Mouse (Mus musculus) limb, embryonic 13.5 days (tissue): Measurements from ENCODE around the gene Rimbp2. TPM values are rescaled to one million over a fixed set of nuclear protein-coding genes. Genes with fewer than 3 reads are reported as not detected.

Experiments
- ATAC-seq: fragments of 200-750 bp; cut with Nextera tagmentation; 2 replicates; pipeline ENCODE4 v1.8.0; 2017; ENCODE audit warnings: low read depth, moderate number of reproducible peaks, moderate TSS enrichment; ENCODE audit not compliant: low FRiP score
- H3K27ac ChIP-seq: fragments of 300-500 bp; sonication (generic); 2 replicates; pipeline ENCODE4 v1.5.1; 2015; ENCODE audit warnings: inconsistent platforms, mild to moderate bottlenecking, moderate library complexity
- H3K27me3 ChIP-seq: fragments of 300-500 bp; sonication (generic); 2 replicates; pipeline ENCODE4 v1.6.1; 2015; ENCODE audit warnings: mild to moderate bottlenecking, inconsistent platforms
- H3K36me3 ChIP-seq: fragments of 300-500 bp; sonication (generic); 2 replicates; pipeline ENCODE4 v1.6.1; 2015; ENCODE audit warnings: inconsistent platforms, mild to moderate bottlenecking, moderate library complexity
- H3K4me1 ChIP-seq: fragments of 300-500 bp; sonication (generic); 2 replicates; pipeline ENCODE4 v1.6.1; 2015; ENCODE audit warnings: inconsistent platforms
- H3K4me2 ChIP-seq: fragments of 300-500 bp; sonication (generic); replicated peaks from 2 replicates; pipeline ENCODE4 v1.6.1; 2015; ENCODE audit warnings: inconsistent platforms, mild to moderate bottlenecking, moderate library complexity
- H3K4me3 ChIP-seq: fragments of 300-500 bp; sonication (generic); 2 replicates; pipeline ENCODE4 v1.5.1; 2015; ENCODE audit warnings: moderate library complexity, mild to moderate bottlenecking, inconsistent platforms
- H3K9ac ChIP-seq: fragments of 300-500 bp; sonication (generic); 2 replicates; pipeline ENCODE4 v1.6.1; 2015; ENCODE audit warnings: mild to moderate bottlenecking, inconsistent platforms
- H3K9me3 ChIP-seq: fragments of 300-500 bp; sonication (generic); 2 replicates; pipeline ENCODE4 v1.6.1; 2016; ENCODE audit warnings: inconsistent platforms
- WGBS: fragments of 180-500 bp; shearing (Covaris S2); methylation state at CpG from one replicate; pipeline ENCODE4 v1.1.7; 2015; 5-methylcytosine and 5-hydroxymethylcytosine counted together
- polyA plus RNA-seq: library from polyadenylated mRNA; unstranded; fragments of >200 nt; fragmentation: Nextera tagmentation; extraction: Ambion mirVana; gene quantifications from 2 replicates; pipeline ENCODE4 v1.2.1, GENCODE M21; 2015

Gene Rimbp2
- polyA plus RNA-seq, 1 experiment from 2014 or later: 0.04 TPM

DNA sequence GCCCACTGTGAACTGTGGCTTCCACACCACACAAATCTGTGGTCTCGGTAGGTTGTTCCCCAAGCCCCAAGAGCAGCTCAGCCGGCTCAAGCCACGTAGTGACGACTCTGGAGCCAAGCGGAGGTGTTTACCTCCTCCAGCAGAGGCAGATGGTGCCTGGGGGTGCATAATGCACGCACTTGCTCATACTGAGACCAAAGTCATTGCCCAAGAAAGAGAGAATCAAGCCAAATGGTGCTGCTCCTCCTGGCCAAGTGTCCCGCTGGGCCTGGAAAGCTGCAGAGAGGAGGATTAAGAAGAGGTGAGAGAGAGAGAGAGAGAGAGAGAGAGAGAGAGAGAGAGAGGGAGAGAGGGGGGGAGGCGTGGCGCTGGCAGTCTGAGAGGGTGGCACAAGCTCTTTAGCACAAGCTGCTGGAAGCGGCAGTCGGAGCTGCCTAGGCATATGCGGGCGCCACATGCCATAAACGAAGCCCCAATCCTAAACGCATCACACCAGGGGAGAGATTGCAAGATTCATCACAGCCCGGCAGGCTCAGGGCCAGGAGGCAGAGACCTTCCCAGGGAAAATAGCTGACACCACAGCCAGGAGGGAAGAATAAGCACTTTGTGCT lies 75.8 kb downstream of the Rimbp2 start:
- Histone ChIP-seq H3K36me3 (no peaks in the 10 kb centered on the region), H3K27ac (no peak overlapping the region), H3K4me2 (no peak overlapping the region), H3K4me3 (no peak overlapping the region), H3K9me3 (no peaks in the 10 kb centered on the region), H3K4me1 (peaks cover 4% of the 10 kb centered on the region; the same call in 1 of the 2 replicates), H3K27me3 (peaks cover 17% of the 10 kb centered on the region), H3K9ac (no peak overlapping the region)
- ATAC-seq: no peak
- 11% methylated on average over 16 of the region's 16 CpGs for WGBS

DNA sequence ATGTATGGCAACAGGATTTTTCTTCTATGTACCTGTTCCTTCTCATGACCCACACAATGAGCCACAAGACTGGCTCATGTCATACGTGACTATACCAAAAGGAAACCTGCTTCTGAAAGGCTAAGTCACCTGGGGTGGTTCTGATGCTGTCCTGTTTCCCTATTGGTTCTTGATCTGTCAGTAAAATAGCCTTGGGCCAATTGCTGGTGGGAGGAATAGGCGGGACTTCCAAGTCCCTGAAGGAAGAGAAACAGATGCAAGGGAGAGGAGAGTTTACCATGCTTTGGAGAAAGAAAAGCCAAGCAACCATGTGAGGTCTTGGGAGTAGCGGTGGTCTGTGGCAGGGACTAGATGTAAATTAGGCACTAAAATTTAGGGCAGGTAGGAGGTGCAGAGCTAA lies 81.6 kb downstream of the Rimbp2 start:
- 62% methylated on average over 3 of the region's 3 CpGs for WGBS
- Histone ChIP-seq H3K4me3 (no peak overlapping the region), H3K27ac (no peak overlapping the region), H3K4me1 (no peaks in the 10 kb centered on the region), H3K27me3 (peaks cover under 1% of the 10 kb centered on the region), H3K9me3 (no peaks in the 10 kb centered on the region), H3K9ac (no peak overlapping the region), H3K36me3 (no peaks in the 10 kb centered on the region), H3K4me2 (no peak overlapping the region)
- no peak for ATAC-seq

DNA sequence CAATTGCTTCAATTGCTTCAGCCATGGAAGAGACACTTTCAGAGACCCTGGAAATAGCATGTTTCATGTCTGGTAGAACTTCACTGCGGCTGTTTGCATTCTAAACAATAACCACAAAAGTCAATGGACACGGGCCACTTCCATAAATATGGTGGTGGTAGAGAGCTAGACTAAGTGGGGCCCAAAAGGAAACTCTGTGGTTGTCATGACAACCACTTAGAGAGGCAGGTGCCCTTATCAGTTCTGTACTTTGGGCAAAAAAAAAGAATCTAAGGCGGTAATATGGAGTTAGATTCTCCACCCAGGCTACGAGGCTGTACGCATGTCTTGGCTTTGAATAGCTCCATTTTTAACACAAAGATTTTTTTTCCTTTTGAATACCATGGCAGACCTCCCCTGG lies 86.5 kb downstream of the Rimbp2 start:
- Histone ChIP-seq H3K4me1 (no peaks in the 10 kb centered on the region), H3K4me2 (no peak overlapping the region), H3K9ac (no peak overlapping the region), H3K4me3 (no peak overlapping the region), H3K36me3 (no peaks in the 10 kb centered on the region), H3K9me3 (no peaks in the 10 kb centered on the region), H3K27ac (no peak overlapping the region), H3K27me3 (no peaks in the 10 kb centered on the region)
- ATAC-seq: no peak
- WGBS: 90% methylated on average over 5 of the region's 5 CpGs

DNA sequence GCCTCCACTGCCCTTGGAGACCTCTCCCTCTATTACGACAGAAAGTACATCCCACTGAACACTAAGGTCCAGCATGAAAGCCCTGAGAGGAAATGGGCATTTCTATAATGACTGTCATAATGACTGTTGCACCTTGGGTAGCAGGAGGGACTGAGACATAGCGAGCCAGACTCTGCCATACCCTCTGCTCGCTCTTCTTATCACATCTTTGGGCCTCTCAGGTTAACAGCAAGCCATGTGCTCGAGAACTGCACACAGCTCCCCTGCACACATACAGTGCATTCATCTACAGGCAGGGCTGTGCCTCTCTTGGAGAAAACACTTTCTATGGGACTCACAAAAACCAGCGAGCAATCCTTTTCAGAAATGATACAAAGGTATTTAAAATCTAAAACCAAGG lies 87.0 kb downstream of the Rimbp2 start:
- no peaks in the 10 kb centered on the region for H3K27me3 ChIP-seq
- no peak overlapping the region for H3K27ac ChIP-seq
- no peak overlapping the region for H3K4me3 ChIP-seq
- H3K9me3 ChIP-seq: no peaks in the 10 kb centered on the region
- H3K9ac ChIP-seq: no peak overlapping the region
- no peak overlapping the region for H3K4me2 ChIP-seq
- H3K4me1 ChIP-seq: no peaks in the 10 kb centered on the region
- no peak for ATAC-seq
- H3K36me3 ChIP-seq: no peaks in the 10 kb centered on the region
- WGBS: 77% methylated on average over 5 of the region's 5 CpGs

DNA sequence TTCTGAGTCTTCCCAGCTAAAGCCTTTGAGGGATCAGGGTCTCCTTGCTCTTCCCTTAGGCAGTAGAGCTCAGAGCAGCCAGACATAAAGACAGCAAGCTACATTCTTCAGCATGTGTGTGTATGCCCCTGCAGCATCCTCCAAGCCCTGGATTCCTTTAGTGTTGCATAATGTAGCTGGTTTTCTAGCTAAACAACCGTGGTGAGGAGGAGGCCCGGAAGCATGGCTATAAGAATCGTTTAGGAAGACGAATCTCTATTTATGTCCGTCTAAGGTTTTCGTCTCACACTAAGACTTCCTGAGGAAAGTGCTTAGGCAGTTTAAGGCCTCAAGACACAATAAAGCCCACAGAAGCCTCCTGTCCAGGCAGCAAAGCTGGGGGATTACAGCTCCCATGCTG lies 89.8 kb downstream of the Rimbp2 start:
- H3K9ac ChIP-seq: no peak overlapping the region
- H3K4me2 ChIP-seq: no peak overlapping the region
- no peaks in the 10 kb centered on the region for H3K27me3 ChIP-seq
- H3K9me3 ChIP-seq: no peaks in the 10 kb centered on the region
- H3K36me3 ChIP-seq: no peaks in the 10 kb centered on the region
- H3K4me1 ChIP-seq: no peaks in the 10 kb centered on the region
- WGBS: 57% methylated on average over 6 of the region's 6 CpGs
- H3K4me3 ChIP-seq: no peak overlapping the region
- no peak overlapping the region for H3K27ac ChIP-seq
- ATAC-seq: no peak

DNA sequence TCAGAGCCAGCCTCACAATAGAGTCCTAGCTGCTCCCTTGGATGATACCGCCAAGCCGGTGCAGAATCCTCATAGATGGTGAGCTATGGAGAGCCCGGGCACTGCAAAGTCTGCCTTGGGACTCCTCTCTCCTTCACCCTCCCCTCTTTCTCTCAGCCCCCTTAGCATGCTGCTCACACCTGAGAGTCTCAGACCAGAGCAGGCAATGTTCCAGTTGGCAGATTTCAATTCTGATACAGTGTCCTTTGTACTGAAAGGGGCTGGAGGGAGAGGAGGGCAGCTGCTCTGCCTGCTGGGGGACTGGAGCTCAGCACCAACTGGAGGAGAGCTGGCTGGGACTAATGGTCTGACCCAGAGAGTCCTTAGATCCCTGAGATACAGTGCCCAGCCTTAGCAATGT lies 92.4 kb downstream of the Rimbp2 start:
- H3K27ac ChIP-seq: no peak overlapping the region
- H3K4me2 ChIP-seq: no peak overlapping the region
- no peak overlapping the region for H3K4me3 ChIP-seq
- ATAC-seq: no peak
- H3K4me1 ChIP-seq: no peaks in the 10 kb centered on the region
- H3K9ac ChIP-seq: no peak overlapping the region
- H3K9me3 ChIP-seq: no peaks in the 10 kb centered on the region
- 91% methylated on average over 3 of the region's 3 CpGs for WGBS
- H3K36me3 ChIP-seq: no peaks in the 10 kb centered on the region
- no peaks in the 10 kb centered on the region for H3K27me3 ChIP-seq

DNA sequence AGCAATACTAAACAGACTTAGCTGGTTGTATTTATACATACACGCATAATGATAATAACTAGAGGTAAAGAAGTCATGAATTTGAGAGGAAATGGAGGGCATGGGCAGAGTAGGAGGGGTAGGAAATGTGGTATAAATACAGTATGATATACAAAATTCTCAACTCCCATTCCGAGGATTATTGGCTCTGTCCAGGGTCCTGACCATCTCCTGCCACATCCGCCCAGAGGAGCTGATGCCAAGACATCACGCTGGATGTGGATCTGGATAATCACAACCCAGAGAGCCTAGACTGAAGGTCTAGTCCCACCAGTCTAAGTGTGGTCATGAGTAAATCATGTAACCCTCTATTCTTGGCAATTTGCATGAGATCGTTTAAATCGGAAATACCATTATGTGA lies 100.5 kb downstream of the Rimbp2 start:
- Histone ChIP-seq H3K4me2 (no peak overlapping the region), H3K9ac (no peak overlapping the region), H3K36me3 (no peaks in the 10 kb centered on the region), H3K4me3 (no peak overlapping the region), H3K27ac (no peak overlapping the region), H3K4me1 (no peaks in the 10 kb centered on the region), H3K9me3 (no peaks in the 10 kb centered on the region), H3K27me3 (no peaks in the 10 kb centered on the region)
- WGBS: 56% methylated on average over 6 of the region's 6 CpGs
- no peak for ATAC-seq

DNA sequence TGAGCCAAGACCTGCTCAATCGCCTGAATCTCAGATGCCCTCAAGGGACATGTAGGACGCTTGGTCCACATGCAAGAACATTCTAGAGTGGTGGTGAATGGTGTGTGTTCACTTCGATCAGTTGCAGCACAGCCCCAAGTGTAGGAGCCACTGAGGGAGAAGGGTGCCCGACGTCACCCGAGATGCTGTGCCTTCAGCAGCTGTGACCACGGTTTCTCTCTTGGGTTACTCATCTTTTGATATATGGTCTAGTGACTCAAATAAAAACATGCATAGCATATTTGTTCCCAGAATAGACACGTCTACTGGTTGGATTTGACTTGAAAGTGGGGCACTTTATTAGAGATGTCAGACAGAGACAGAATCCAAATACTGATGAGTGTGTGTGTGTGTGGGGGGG lies 105.5 kb downstream of the Rimbp2 start:
- no peak overlapping the region for H3K4me2 ChIP-seq
- H3K4me1 ChIP-seq: no peaks in the 10 kb centered on the region
- no peak overlapping the region for H3K4me3 ChIP-seq
- H3K27ac ChIP-seq: no peak overlapping the region
- H3K27me3 ChIP-seq: no peaks in the 10 kb centered on the region
- H3K36me3 ChIP-seq: no peaks in the 10 kb centered on the region
- ATAC-seq: no peak
- 76% methylated on average over 8 of the region's 8 CpGs for WGBS
- H3K9me3 ChIP-seq: 0 out of 2 replicates have a peak, but pooled peaks cover 3% of the 10 kb centered on the region
- no peak overlapping the region for H3K9ac ChIP-seq

DNA sequence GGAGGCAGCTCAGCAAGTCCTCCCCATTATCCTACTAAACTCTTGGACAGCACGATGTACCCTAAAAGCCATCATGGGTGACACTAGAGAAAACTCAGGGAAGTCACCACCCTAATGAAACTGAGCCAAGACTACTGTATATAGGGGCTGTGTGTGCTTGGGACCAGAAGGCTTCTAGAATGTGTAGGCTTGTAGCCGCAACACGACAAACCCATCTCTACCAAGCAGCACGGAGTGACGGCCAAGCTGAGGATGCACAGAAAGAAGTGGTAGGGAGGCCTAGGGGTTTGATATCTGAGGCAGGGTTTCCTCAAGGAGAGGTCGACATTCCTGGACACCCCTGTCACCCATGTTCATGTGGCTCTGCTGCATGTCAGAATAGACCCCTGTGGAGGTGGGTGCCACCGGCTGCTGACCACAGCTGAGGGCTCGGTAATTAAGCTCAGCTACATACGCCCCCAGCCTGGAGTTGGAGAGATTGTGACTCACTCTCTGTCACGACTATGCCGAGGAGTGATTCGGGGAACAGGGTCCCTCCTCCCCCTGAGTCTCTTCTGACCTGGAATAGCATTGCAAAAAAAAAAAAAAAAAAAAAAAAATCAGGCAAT lies 106.7 kb downstream of the Rimbp2 start:
- Histone ChIP-seq H3K36me3 (no peaks in the 10 kb centered on the region), H3K4me2 (no peak overlapping the region), H3K27me3 (no peaks in the 10 kb centered on the region), H3K4me1 (no peaks in the 10 kb centered on the region), H3K9me3 (0 out of 2 replicates have a peak, but pooled peaks cover 3% of the 10 kb centered on the region), H3K4me3 (no peak overlapping the region), H3K9ac (no peak overlapping the region), H3K27ac (no peak overlapping the region)
- 82% methylated on average over 12 of the region's 12 CpGs for WGBS
- no peak for ATAC-seq

DNA sequence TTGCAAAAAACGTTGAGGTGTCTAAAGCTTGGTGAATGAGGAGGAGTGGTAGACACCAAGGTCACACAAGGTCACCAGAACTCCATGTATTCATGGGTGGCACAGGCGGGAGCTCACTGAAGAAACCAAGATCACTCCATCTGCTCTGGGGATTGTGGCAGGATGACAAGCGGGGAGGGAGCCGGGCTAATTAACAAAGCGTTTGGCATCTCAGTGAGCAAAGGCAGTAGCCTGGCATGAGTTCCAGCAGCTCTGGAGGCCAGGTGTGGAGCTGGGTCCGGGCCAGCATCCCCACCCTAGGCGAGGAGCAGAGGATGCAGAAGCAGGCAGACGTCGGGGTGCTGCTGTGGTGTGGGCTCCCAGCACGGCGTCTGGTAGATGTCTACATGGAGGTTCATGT lies 108.3 kb downstream of the Rimbp2 start:
- Histone ChIP-seq H3K9ac (no peak overlapping the region), H3K4me1 (no peaks in the 10 kb centered on the region), H3K4me3 (no peak overlapping the region), H3K27ac (no peak overlapping the region), H3K9me3 (0 out of 2 replicates have a peak, but pooled peaks cover 3% of the 10 kb centered on the region), H3K27me3 (no peaks in the 10 kb centered on the region), H3K36me3 (no peaks in the 10 kb centered on the region), H3K4me2 (no peak overlapping the region)
- WGBS: 80% methylated on average over 11 of the region's 11 CpGs
- ATAC-seq: no peak

DNA sequence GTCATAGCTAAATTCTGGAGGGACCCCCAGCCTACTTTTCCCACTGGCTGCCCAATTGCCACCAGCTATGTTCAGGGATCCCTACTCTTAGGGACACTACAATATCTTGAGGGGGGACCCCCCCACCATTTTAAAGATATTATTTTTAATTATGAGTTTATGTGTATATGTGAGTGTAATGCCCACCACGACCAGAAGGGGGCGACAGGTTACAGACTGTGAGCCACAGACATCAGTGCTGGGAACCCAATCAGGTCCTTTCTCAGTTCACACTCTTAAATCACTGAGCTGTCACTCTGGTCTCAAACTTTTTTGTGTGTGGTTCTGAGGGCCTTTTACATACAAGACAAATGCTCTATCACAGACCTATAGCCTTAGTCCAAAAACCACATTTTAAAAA lies 109.3 kb downstream of the Rimbp2 start:
- no peaks in the 10 kb centered on the region for H3K4me1 ChIP-seq
- no peak overlapping the region for H3K4me3 ChIP-seq
- no peak overlapping the region for H3K27ac ChIP-seq
- ATAC-seq: no peak
- H3K4me2 ChIP-seq: no peak overlapping the region
- no peaks in the 10 kb centered on the region for H3K27me3 ChIP-seq
- H3K36me3 ChIP-seq: no peaks in the 10 kb centered on the region
- H3K9ac ChIP-seq: no peak overlapping the region
- H3K9me3 ChIP-seq: 0 out of 2 replicates have a peak, but pooled peaks cover 3% of the 10 kb centered on the region
- WGBS: 41% methylated on average over 2 of the region's 2 CpGs

DNA sequence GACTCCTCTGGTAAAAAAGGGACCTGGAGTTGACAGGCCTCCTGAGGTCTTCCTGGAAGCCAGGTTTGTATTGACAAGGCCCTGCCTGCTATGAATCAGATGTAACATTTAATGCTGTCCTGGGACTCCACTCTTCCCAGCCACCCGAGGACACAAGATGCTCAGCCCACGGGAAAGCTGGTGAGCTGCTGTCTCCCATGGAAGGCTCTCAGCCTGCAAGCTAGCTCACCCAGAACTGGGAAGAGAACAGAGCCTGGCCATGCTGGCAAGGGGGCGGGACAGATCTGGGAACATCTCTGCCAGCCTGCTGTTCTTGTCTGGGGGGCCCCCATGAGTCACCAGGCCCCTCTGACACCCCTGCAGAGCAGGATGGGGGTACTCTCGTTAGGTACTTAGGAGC lies 111.7 kb downstream of the Rimbp2 start:
- ATAC-seq: no peak
- WGBS: 65% methylated on average over 4 of the region's 4 CpGs
- Histone ChIP-seq H3K4me1 (no peaks in the 10 kb centered on the region), H3K9ac (no peak overlapping the region), H3K4me2 (no peak overlapping the region), H3K36me3 (no peaks in the 10 kb centered on the region), H3K4me3 (no peak overlapping the region), H3K27me3 (no peaks in the 10 kb centered on the region), H3K9me3 (0 out of 2 replicates have a peak, but pooled peaks cover 3% of the 10 kb centered on the region), H3K27ac (no peak overlapping the region)

DNA sequence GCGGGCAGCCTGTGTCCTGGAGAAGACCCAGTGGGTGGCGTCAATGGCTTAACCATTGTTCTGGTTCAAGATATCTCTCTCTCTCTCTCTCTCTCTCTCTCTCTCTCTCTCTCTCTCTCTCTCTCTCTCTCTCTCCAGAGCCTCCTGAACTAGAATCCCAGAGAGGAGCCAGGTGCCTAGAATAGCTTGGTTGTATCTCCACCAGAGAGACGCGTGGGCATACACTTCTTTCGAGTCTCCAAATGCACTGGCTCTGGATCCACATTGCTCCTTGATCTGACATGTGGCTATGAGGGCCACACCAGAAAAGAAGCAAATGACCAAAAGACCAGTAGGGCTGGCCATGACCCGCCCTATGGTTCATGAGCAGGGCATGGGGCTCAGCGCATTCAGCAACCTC lies 116.2 kb downstream of the Rimbp2 start:
- no peak overlapping the region for H3K9ac ChIP-seq
- no peak overlapping the region for H3K4me2 ChIP-seq
- no peaks in the 10 kb centered on the region for H3K36me3 ChIP-seq
- no peak overlapping the region for H3K4me3 ChIP-seq
- no peak for ATAC-seq
- no peaks in the 10 kb centered on the region for H3K9me3 ChIP-seq
- H3K4me1 ChIP-seq: no peaks in the 10 kb centered on the region
- 90% methylated on average over 7 of the region's 7 CpGs for WGBS
- H3K27ac ChIP-seq: no peak overlapping the region
- H3K27me3 ChIP-seq: no peaks in the 10 kb centered on the region
